Mouse (Mus musculus) spleen, adult 2 months (tissue): ENCODE measurements around the gene Ubr4.

ENCODE experiments used
- CTCF ChIP-seq: fragments of 200-500 bp; IDR thresholded peaks from 2 replicates; pipeline ENCODE4 v1.5.1; 2011; ENCODE audit warnings: mild to moderate bottlenecking, inconsistent platforms; ENCODE audit not compliant: insufficient read depth, insufficient read length, insufficient replicate concordance; ENCODE audit errors: extremely low read depth
- POLR2A ChIP-seq: fragments of 200-500 bp; IDR thresholded peaks from 2 replicates; pipeline ENCODE4 v1.6.1; 2011; ENCODE audit warnings: low read depth, low read length, inconsistent platforms

GRCm38 (mm10) chr4:139386869-139387319 is 34.5 kb downstream of the Ubr4 start:
- TF ChIP-seq CTCF (no peak), POLR2A (no peak)
